8 mouse cellular contexts compared by ENCODE assay signal in the genomic region with DNA sequence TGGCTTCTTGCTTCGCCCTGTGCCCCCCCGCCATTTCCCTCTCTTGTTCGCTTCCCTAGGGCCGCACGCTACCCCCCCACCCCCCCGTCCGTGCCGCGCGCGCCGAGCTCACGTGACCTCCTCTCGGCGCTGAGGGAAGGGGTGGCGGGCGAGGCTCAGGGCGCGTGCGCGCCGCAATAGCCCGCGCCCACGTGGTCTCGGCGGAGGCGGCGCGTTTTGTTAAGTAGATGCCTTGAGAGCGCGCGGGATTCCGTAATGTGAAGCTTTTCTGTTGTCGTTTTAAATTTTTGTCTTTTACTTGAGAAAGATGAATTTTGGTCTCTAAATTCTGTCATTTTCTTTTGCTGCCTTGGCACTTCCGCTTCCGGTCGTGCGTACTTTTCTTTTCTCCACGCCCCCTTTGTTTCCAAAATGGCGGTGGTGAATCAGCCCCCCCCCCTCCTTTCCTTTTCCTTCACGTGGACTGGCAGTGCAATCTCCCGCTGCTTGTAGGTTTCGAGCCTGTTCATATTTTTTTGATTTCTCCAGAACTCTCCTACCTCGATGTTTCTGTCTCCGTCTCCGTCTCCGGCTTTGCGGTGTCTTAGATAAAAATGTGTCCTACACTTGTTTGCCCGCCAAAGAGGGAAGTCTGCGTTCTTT. TPM values are rescaled to one million over a fixed set of nuclear protein-coding genes. Genes with fewer than 3 reads are reported as not detected.
DNase-seq lines count a peak whose midpoint lies in the region; ATAC-seq lines count a peak whose summit lies in the region.

No protein-coding gene starts in this region.

- H3K9ac ChIP-seq in heart, embryonic 13.5 days, result peak overlapping the region; percentile 97
- peak overlapping the region; percentile 81 for H3K9ac ChIP-seq in midbrain, embryonic 12.5 days (replicated peaks)

- H3K36me3 ChIP-seq in heart, embryonic 13.5 days, result peaks cover 23% of the 10 kb centered on the region
- peaks cover 34% of the 10 kb centered on the region for H3K36me3 ChIP-seq in limb, embryonic 10.5 days
- H3K36me3 ChIP-seq in midbrain, embryonic 12.5 days, result peaks cover 23% of the 10 kb centered on the region

- no peaks in the 10 kb centered on the region for H3K9me3 ChIP-seq in heart, embryonic 13.5 days
- H3K9me3 ChIP-seq in limb, embryonic 10.5 days (replicated peaks), result no peaks in the 10 kb centered on the region
- H3K9me3 ChIP-seq in midbrain, embryonic 12.5 days, result no peaks in the 10 kb centered on the region

- peak; percentile 77 to 85 for DNase-seq in cerebellum, postnatal 10 days
- no peak for DNase-seq in cerebellum, adult 11-12 months
- DNase-seq in B cell, adult 2 months, result peak; percentile 80
- peak; percentile 81 for DNase-seq in c-Kit-positive CD71-negative TER-119-negative erythroid progenitor cells, embryonic 14.5 days (ENCODE audit: low read depth)
- DNase-seq in limb, embryonic 10.5 days (ENCODE audit: low spot score), result peak; percentile 86

- H3K27me3 ChIP-seq in heart, embryonic 13.5 days (replicated peaks), result peaks cover 20% of the 10 kb centered on the region
- H3K27me3 ChIP-seq in limb, embryonic 10.5 days (ENCODE audit: low read depth, poor library complexity, severe bottlenecking), result peaks cover 17% of the 10 kb centered on the region
- H3K27me3 ChIP-seq in midbrain, embryonic 12.5 days, result peaks cover 14% of the 10 kb centered on the region

- H3K27ac ChIP-seq in heart, embryonic 13.5 days (replicated peaks), result peak overlapping the region; percentile 99
- peak overlapping the region; percentile 97 for H3K27ac ChIP-seq in limb, embryonic 10.5 days
- H3K27ac ChIP-seq in midbrain, embryonic 12.5 days (replicated peaks), result peak overlapping the region; percentile 99

- H3K4me1 ChIP-seq in heart, embryonic 13.5 days, result peaks cover 52% of the 10 kb centered on the region
- H3K4me1 ChIP-seq in limb, embryonic 10.5 days, result peaks cover 33% of the 10 kb centered on the region
- H3K4me1 ChIP-seq in midbrain, embryonic 12.5 days, result peaks cover 33% of the 10 kb centered on the region

- H3K4me2 ChIP-seq in heart, embryonic 13.5 days, result peak overlapping the region; percentile 96
- H3K4me2 ChIP-seq in midbrain, embryonic 12.5 days (replicated peaks), result peak overlapping the region; percentile 85

- peak overlapping the region; percentile 88 for H3K4me3 ChIP-seq in heart, embryonic 13.5 days
- peak overlapping the region; percentile 65 for H3K4me3 ChIP-seq in limb, embryonic 10.5 days
- peak overlapping the region; percentile 61 for H3K4me3 ChIP-seq in midbrain, embryonic 12.5 days

- peak; percentile 74 for ATAC-seq in heart, embryonic 13.5 days (ENCODE audit: extremely low read depth, insufficient number of reproducible peaks, low FRiP score, low TSS enrichment)
- ATAC-seq in midbrain, embryonic 12.5 days (ENCODE audit: low FRiP score, low read depth), result peak; percentile 44
- ATAC-seq in megakaryocyte-erythroid progenitor cell, adult 5-6 weeks (replicated peaks; ENCODE audit: low FRiP score, low TSS enrichment, poor library complexity, severe bottlenecking), result no peak

- under 1% methylated on average over 51 of the region's 51 CpGs for WGBS in heart, embryonic 13.5 days
- under 1% methylated on average over 49 of the region's 51 CpGs for WGBS in limb, embryonic 10.5 days
- WGBS in midbrain, embryonic 12.5 days, result under 1% methylated on average over 34 of the region's 51 CpGs

RNA-seq across cellular contexts. Expression of a gene that starts 0.5 kb away (rescaled TPM):
- 69.8 and 77.4 TPM in 2 replicates for polyA plus RNA-seq in heart, embryonic 13.5 days (2015; fragmentation: Nextera tagmentation; extraction: Ambion mirVana)
- polyA plus RNA-seq in limb, embryonic 10.5 days (2016; fragmentation: Nextera tagmentation; extraction: Ambion mirVana), result 202 and 203 TPM in 2 replicates
- polyA plus RNA-seq in midbrain, embryonic 12.5 days (2016; fragmentation: Nextera tagmentation; extraction: Ambion mirVana), result 148 and 160 TPM in 2 replicates
- 259 and 276 TPM in 2 replicates for total RNA-seq in megakaryocyte-erythroid progenitor cell, adult 5-6 weeks (2014; fragmentation: Nextera tagmentation)
- 284 and 302 TPM in 2 replicates for total RNA-seq in megakaryocyte-erythroid progenitor cell, adult 5-6 weeks (2017)

RNA-seq across cellular contexts. Expression of a gene that starts 11.1 kb away (rescaled TPM):
- polyA plus RNA-seq in heart, embryonic 13.5 days (2015; fragmentation: Nextera tagmentation; extraction: Ambion mirVana), result 16.4 and 18.7 TPM in 2 replicates
- polyA plus RNA-seq in limb, embryonic 10.5 days (2016; fragmentation: Nextera tagmentation; extraction: Ambion mirVana), result 30.1 and 34.3 TPM in 2 replicates
- polyA plus RNA-seq in midbrain, embryonic 12.5 days (2016; fragmentation: Nextera tagmentation; extraction: Ambion mirVana), result 54.6 and 56.3 TPM in 2 replicates
- 1.3 and 2.1 TPM in 2 replicates for total RNA-seq in megakaryocyte-erythroid progenitor cell, adult 5-6 weeks (2014; fragmentation: Nextera tagmentation)
- not detected in 2 replicates for total RNA-seq in megakaryocyte-erythroid progenitor cell, adult 5-6 weeks (2017)

RNA-seq across cellular contexts. Expression of a gene that starts 17.6 kb away (rescaled TPM):
- polyA plus RNA-seq in heart, embryonic 13.5 days (2015; fragmentation: Nextera tagmentation; extraction: Ambion mirVana), result 50.2 and 51.4 TPM in 2 replicates
- 64.5 and 69.1 TPM in 2 replicates for polyA plus RNA-seq in limb, embryonic 10.5 days (2016; fragmentation: Nextera tagmentation; extraction: Ambion mirVana)
- polyA plus RNA-seq in midbrain, embryonic 12.5 days (2016; fragmentation: Nextera tagmentation; extraction: Ambion mirVana), result 67.3 and 69.8 TPM in 2 replicates
- 134 and 193 TPM in 2 replicates for total RNA-seq in megakaryocyte-erythroid progenitor cell, adult 5-6 weeks (2014; fragmentation: Nextera tagmentation)
- 51.1 and 62.6 TPM in 2 replicates for total RNA-seq in megakaryocyte-erythroid progenitor cell, adult 5-6 weeks (2017)

RNA-seq across cellular contexts. Expression of a gene that starts 24.2 kb away (rescaled TPM):
- polyA plus RNA-seq in heart, embryonic 13.5 days (2015; fragmentation: Nextera tagmentation; extraction: Ambion mirVana), result 5.4 and 5.7 TPM in 2 replicates
- polyA plus RNA-seq in limb, embryonic 10.5 days (2016; fragmentation: Nextera tagmentation; extraction: Ambion mirVana), result 2.5 and 4.0 TPM in 2 replicates
- polyA plus RNA-seq in midbrain, embryonic 12.5 days (2016; fragmentation: Nextera tagmentation; extraction: Ambion mirVana), result 5.4 and 5.8 TPM in 2 replicates
- total RNA-seq in megakaryocyte-erythroid progenitor cell, adult 5-6 weeks (2014; fragmentation: Nextera tagmentation), result 1.0 and 1.9 TPM in 2 replicates
- total RNA-seq in megakaryocyte-erythroid progenitor cell, adult 5-6 weeks (2017), result 0.09 and 2.9 TPM in 2 replicates

RNA-seq across cellular contexts. Expression of a gene that starts 28.6 kb away (rescaled TPM):
- not detected in 2 replicates for polyA plus RNA-seq in heart, embryonic 13.5 days (2015; fragmentation: Nextera tagmentation; extraction: Ambion mirVana)
- polyA plus RNA-seq in limb, embryonic 10.5 days (2016; fragmentation: Nextera tagmentation; extraction: Ambion mirVana), result not detected in 2 replicates
- not detected in 2 replicates for polyA plus RNA-seq in midbrain, embryonic 12.5 days (2016; fragmentation: Nextera tagmentation; extraction: Ambion mirVana)
- total RNA-seq in megakaryocyte-erythroid progenitor cell, adult 5-6 weeks (2014; fragmentation: Nextera tagmentation), result 1.3 and 2.0 TPM in 2 replicates
- 0.23 TPM in 1 of 2 replicates, not detected in the other for total RNA-seq in megakaryocyte-erythroid progenitor cell, adult 5-6 weeks (2017)
